Mouse (Mus musculus) gastrocnemius, postnatal 14 days (tissue): ENCODE data around the gene Scaf4. TPM values are rescaled to one million over a fixed set of nuclear protein-coding genes. Genes with fewer than 3 reads are reported as not detected.
A peak's percentile ranks its signal among the peaks of the same experiment; 100 is the strongest.

Experiments used
- DNase-seq: peaks from one replicate; pipeline ENCODE4 v3.0.0; 2021; ENCODE audit warnings: mixed read lengths
- intact Hi-C: fragments of 180-260 bp; cut with DNase I; formaldehyde crosslinking; loops from one replicate; pipeline ENCODE4 v1.15.1; 2025; ENCODE audit warnings: low total_unique reads
- long read RNA-seq, 2 experiments: library from polyadenylated mRNA; stranded (forward); transcript quantifications; one replicate each; pipeline ENCODE4 v2.0.0; 2021
- total RNA-seq, 2 experiments: library from RNA; stranded (reverse); gene quantifications; 2 replicates each; pipeline ENCODE4 v1.2.3; 2021

Gene Scaf4
- 10 to 100 TPM; 14.4 to 14.9 TPM for total RNA-seq
- long read RNA-seq, experiment 1, full-length matches to known transcripts, result 1 of 4 reads
- long read RNA-seq, experiment 1, partial matches to known transcripts, result 1 of 4 reads
- long read RNA-seq, experiment 1, other reads (novel, unspliced or antisense), result 2 of 4 reads
- long read RNA-seq, experiment 2, partial matches to known transcripts, result 0 of 3 reads
- long read RNA-seq, experiment 2, other reads (novel, unspliced or antisense), result 3 of 3 reads

GRCm38 (mm10) chr16:90283905-90284891, at the start of gene Scaf4:
Gene Scaf4, minus strand, starts transcription at chr16:90284503.
- intact Hi-C loops, result no loop called here
- DNase-seq, result peak; percentile 95

DNA sequence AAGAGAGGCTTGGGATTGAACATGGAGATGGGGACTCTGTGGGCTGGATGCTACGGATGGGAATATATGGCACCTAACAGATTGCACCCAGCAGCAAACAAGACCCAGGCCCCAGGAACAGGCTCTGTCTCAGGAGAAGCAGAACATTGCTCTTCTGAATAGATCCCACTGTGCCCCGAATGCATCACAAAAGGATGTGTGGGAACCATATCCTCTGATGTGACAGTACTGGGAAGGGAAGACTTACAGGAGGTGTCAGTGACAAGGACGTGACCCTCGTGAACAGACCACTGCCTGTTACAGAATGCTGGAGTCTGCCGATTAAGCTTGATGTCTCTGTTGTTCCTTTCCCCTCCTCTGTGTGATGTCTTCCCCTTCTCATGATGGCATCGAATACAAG, 48.2 kb upstream of the Scaf4 start:
- no peak for DNase-seq
- intact Hi-C loops, result no loop called here

DNA sequence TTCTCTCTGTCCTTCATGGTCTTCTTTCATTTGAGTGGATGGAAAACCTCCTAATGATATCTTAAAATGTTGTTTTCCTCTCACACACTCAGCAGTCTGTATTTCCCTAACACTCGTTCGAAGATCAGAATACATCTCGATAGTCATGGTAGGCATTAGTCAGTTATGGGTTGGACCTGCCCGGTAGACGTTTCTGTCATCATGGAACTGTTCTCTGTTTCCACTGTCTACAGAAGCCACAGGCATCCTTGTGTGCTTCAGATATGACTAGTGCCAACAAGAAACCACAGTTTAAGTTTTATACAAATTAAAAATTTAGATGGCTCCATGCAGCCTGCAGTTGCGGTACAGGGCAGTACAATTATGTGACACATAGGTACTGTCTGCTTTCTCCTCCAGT, 46.7 kb upstream of the Scaf4 start:
- intact Hi-C loops, result no loop called here

GRCm38 (mm10) chr16:90329511-90329910, 45.2 kb upstream of the Scaf4 start:
- intact Hi-C loops, result no loop called here

More for the DNA sequence above, 46.7 kb upstream of the Scaf4 start:
- DNase-seq, result no peak

GRCm38 (mm10) chr16:90322850-90323528, 38.7 kb upstream of the Scaf4 start:
- intact Hi-C loops, result loop anchor here (5.0 kb wide), 1 partner anchor 389 kb away; no protein-coding TSS in a partner anchor
- DNase-seq, result peak; percentile 87

More at GRCm38 (mm10) chr16:90329511-90329910, 45.2 kb upstream of the Scaf4 start:
- no peak for DNase-seq

DNA sequence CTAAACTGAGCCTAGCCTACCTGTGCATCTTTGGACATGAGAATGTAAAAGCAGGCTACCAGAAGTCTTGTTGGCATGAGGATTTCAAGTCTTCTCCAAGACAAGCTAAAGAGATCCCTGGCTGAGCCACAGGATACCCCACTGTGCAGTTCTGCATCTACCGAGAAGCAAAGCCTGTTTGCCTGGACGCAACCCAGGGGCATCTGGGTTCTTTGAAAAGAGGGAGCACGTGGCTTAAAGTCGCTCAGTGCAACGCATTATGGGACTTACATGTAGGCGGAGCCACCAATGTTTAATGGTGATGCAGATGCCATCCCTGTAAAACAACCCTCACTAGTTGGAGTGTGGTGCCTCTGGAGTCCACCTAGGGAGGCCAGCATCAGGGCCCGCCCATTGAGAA, 35.0 kb upstream of the Scaf4 start:
- intact Hi-C loops, result no loop called here
- DNase-seq, result no peak

DNA sequence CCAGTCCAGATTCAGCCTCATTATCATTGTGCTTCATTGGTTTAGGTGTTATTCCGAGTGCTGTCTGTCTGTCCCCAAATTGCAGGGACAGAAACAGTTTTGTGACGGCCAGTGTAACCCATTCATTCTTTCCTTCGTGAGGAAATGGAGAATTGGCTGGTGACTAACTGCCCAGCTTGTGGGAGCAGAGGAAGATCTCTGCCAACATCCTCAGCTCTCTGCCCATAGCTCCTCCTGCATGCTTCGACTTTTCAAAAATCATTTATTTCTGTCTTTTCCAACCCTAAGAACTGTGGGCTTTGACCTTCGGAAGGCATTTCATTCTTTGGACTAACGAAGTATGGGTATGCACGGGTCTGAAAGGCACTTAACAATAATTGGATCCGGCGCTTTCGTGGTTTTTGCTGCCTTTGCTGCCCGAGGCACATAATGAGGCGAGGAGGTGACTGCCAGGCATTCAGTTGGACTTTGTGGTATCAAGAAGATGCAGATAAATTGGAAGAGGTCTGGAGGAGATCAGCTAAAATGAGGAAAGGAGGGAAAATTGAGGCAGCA, 34.1 kb upstream of the Scaf4 start:
- DNase-seq, result no peak
- intact Hi-C loops, result no loop called here

DNA sequence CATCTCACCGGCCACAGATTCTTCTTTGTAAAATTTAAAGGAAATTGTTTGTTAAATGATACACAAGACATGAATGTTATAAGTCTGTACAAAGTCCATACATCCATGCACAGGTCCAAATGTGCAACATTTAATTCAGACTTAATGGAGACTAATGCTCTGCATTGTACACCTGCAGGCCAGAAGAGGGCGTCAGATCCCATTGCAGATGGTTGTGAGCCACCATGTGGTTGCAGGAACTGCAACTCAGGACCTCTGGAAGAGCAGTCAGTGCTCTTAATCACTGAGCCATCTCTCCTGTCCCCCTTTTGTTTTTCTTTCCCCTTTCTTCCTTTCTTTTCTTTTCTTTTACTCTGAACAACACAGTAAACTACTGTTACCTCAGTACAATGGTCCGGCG, 33.5 kb upstream of the Scaf4 start:
- DNase-seq, result no peak
- intact Hi-C loops, result no loop called here

DNA sequence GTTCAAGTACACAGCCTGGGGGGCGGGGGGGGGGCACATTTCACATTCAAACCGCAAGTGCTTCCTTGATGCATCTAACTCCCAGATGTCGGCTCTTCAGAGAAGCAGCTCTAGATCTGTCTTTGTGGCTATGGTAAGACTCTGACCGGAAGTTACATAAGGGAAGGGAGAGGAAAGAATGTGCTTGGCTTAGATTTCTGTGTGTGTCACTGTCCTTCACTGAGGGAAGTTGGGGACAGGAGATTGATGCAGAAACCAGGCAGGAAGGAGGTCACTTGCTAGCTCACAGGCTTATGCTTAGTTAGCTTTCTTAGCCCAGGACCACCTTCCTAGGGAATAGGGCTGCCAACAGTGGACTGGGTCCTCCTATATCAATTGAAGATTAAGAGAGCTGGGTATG, 31.6 kb upstream of the Scaf4 start:
- no peak for DNase-seq
- intact Hi-C loops, result no loop called here

GRCm38 (mm10) chr16:90312449-90313082, 28.3 kb upstream of the Scaf4 start:
- DNase-seq, result peak; percentile 32
- intact Hi-C loops, result no loop called here

GRCm38 (mm10) chr16:90310488-90311135, 26.3 kb upstream of the Scaf4 start:
- DNase-seq, result no peak
- intact Hi-C loops, result no loop called here

GRCm38 (mm10) chr16:90309784-90310183, 25.5 kb upstream of the Scaf4 start:
- no peak for DNase-seq
- intact Hi-C loops, result no loop called here

DNA sequence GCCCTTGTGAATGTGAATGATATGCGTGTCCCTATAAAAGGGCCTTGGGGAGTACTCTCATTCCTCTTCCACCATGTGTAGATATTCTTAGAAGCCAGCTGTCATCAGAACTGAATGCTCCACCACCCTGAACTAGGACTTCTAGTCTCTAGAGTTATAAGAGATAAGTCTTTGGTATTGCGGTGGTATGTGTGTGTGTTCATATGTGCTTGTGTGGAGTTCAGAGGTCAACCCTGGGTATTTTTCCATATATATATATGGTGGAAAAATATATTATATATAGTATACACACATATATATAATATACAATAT, 19.6 kb upstream of the Scaf4 start:
- intact Hi-C loops, result no loop called here
- no peak for DNase-seq

DNA sequence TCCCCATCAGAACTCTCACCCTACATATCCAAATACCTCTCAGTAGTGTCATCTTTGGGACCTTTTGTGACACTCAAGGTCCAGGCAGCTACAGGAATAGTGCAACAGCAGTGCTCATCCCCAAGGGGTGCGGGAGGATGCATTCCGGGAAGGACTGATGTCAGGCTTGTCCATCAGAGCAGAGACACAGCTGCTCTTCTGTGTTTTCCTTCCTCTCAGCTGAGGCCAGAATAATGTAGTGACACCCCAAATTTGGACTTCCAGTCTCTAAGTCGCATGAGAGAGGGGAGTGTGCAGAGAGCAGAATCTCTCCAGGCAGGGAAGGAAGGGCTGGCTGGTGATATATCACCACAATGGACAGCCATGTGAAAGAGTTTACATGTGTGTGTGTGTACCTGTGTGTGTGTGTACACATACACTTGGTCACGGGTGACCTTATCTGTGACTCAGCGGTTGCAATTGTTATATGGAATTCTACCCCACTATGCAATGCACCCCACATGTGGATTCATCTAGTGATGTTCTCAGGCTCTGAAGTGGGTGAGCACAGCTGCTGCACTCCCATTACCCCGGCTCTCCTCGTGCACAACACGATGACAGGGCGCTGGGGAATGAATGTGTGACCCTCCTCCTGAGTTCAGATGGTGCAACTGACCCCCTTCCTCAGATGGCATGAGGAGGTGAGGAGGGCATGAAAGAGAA, 19.1 kb upstream of the Scaf4 start:
- intact Hi-C loops, result no loop called here

GRCm38 (mm10) chr16:90301706-90302105, 17.4 kb upstream of the Scaf4 start:
- no peak for DNase-seq
- intact Hi-C loops, result no loop called here

More for the DNA sequence above, 19.1 kb upstream of the Scaf4 start:
- no peak for DNase-seq

DNA sequence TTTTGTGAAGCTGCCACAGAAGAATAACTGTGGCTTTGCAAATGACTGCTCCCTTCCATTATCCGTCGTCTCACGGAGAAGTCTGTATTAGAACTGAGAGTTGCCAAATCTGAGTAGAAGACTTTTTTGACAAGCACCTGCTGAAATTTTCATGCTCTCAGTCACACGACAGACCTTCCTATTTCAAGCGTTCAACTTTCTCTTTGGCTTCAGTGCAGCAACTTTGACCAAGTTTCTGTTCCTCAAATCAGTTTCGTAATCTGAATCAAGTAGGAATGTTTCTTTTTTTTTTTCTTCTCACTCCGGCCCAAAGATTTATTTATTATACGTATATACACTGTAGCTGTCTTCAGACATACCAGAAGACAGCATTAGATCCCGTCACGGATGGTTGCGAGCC, 16.6 kb upstream of the Scaf4 start:
- intact Hi-C loops, result no loop called here
- DNase-seq, result no peak

- DNase-seq, result no peak
- intact Hi-C loops, result no loop called here
Observed at GRCm38 (mm10) chr16:90299591-90299990, 15.3 kb upstream of the Scaf4 start.
